Mouse (Mus musculus): ENCODE measurements around the gene Eci1. TPM values are rescaled to one million over a fixed set of nuclear protein-coding genes. Genes with fewer than 3 reads are reported as not detected.

Eci1 gene
- total RNA-seq (2023) = 10 to 100 TPM; 11.5 to 14.1 TPM

DNA sequence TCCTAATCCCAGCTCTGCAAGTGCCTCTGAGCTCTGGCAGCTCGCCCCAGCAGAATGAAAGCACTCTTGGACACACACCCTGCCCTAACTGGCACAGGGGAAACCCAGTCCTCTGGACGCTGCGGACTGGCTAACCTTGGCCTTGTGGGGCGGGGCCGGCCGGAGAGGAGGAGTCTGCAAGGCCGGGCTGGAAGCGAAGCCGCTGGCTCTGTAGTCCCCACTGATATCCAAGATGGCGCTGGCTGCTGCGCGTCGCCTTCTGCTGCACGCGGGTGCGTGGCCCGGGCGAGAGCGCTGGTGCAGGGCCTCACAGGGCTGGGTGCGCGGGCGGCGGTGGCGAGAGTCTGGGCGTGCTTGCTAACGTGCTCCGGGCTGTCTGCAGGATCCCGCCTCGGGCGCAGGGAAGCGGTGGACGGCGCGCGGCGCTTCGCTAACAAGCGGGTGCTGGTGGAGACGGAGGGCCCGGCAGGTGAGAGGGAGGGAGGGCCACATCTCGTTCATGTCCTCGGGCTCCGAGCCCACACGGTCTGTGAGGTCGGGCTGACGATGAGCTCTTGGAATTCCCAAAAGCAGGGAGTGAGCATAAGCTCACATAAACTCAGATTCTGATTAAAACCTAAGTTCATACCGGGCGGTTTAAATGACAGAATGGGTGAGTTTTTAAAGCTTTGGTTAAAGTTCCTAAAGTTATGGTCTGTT, at the start of gene Eci1:
Gene Eci1 (plus strand): TSS at position 171 of the 699 bp plus-strand sequence.

DNA sequence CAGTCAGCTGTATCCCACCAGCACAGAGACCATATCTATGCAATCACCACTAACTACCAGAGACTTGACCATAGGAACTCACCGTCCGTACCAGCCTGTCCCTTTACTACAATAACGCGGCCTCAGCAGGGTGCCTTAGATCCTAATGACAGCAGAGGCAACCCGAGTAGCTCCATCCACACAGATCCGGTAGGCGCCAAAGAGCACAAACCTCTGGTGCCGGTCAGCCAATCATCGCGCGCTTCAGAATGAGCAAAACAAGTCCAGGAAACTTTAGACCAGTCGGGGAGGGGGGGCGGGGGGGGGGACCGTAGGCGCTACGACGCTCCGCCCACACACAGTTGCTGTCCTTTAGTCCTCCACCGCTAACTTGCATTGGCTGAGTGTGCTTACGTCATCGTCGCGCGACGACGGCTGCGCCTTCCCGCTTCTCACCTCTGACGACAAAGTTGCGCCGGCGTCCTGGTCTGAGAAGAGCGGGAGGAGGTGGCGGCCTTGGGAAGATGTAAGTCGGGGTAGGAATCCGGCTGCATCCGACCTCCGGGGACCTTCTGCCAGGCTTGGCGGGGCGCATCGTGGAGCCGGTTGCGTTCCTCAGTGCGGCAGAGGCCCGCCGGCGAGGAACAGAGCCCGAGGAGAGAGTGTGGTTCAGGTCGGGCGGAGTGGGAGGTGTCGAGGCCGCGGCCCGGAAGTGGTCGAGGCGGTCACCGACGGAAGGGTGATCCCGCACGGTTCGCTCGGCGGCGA, 12.0 kb upstream of the Eci1 start, which contains the start of gene Rnps1:
Gene Rnps1 (plus strand): TSS at position 336 of the 747 bp plus-strand sequence.

DNA sequence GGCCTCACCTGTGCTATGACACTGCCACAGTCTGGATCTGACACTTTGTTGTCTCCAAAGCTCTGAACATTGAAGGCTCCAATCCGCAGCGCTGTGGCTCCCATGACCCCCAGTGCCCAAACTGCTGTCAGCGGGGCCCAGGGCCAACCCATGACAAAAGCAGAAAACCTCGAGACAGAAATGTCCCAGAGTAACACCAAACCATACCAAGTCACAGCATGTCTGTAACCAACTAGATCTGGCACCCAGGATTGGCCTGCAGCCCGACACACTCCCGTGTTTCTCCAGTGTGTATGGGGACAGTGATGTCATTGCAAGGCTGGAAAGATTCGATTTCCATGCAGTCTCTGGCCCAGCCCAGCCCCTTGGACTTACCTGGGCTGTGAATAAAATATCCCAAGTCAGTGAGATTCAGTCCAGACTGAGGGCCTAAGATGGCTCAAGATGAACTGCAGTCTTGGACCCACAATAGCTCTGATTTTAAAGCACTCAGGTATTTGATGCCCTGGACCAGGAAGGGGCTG, 16.3 kb downstream of the Eci1 start, which contains the start of gene Dnase1l2:
Gene Dnase1l2 (minus strand): TSS at position 474 of the 524 bp plus-strand sequence.

DNA sequence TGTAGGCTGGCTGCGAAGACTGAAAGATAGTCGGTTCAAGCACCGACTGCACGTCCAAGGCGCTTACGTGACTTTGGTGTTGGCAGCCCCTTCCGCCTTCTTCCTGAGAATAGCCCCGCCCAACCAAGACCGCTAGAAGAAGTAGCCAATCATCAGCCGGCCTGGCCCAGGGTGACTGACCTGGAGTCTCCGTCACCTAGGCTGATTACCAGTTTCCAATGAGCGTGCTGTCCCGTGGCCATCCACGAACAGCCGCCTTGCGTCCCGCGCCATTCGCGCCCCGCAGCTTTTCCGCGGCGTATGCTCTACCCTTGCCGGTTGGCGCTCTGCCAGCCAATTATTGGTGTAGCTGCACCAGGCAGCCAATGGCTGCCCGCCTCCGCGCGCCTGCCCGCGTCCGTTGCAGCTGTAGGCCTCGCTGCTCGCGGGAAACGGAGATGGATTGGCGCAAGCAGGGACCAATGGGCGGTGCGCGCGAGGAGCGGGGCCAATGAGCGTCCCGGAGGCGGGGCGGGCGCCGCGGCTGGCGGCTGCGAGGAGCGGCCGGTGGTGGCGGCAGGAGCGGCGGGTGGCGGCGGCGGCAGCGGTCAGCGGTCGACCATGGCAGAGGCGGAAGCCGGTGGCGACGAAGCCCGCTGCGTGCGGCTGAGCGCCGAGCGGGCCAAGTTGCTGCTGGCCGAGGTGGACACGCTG, 43.6 kb downstream of the Eci1 start, which contains the start of the genes E4f1 and Pgp:
Gene E4f1 (minus strand): TSS at position 404 of the 693 bp plus-strand sequence.
Gene Pgp (plus strand): TSS at position 483 of the 693 bp plus-strand sequence.

DNA sequence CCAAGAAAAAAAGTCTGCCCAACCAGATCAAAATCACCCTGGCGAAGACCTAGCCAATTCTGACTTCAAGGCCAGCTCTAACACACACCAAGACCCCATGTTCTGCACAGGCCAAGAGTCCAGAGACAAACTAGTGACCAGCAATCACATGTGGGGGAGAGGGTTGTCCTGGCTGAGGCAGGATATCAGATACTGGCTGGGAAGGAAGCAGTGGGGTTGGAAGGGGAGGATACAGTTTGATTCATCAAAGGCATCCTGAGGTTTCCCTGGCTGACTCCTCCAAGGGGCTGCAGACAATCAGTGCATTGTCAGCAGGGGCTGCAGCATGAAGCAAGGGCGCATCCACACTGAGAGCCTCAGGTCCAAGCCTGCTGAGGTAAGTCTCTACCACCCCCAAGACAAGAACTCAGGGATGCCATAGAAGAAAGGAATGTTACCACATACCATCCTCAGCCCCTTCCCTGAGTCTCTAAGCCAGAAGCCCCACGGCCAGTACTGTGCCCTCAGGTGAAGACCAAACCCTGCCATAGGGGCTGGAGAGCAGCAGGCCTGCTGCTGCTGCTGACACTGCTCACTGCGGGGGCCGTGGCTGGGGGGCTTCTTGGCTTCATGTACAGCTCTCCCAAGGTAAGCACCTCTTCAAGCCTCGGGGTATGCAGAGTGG, 47.3 kb downstream of the Eci1 start, which contains the start of gene Bricd5:
Gene Bricd5 (plus strand): TSS at position 273 of the 664 bp plus-strand sequence.

DNA sequence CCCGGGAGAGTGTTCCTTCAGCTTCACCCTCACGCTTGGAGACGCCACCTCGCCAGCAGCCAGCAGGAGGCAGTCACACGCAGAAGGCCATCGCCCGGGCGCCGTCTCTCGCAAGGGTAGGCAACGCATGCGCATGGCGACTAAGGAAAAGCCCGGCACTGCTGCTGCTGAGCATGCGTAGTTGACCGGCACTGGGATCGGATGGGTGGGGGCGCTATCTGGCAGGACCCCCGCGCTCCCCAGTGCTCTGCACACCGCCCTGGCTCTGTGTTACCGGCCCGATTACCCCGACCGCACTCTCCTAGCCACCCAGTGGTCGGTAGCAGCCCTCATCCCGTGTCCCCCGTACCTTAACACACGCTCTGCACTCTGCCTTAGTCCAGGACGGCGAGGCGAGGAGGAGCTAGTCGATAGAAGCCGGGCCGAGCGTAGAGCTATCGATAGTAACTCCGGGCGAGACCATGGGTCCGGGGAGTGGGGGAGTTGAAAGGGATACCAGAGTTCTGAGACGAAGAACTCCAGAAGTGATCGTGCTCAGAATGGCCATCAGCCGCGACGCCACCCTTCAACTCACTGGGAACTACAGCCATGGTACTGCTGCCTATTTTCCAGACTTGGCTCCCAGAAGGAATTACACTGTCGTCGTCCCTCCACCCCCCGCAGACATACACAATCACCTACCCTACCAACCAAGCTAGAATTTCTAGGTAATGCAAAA, 52.4 kb downstream of the Eci1 start, which contains the start of gene Mlst8:
Gene Mlst8 (minus strand): TSS at position 416 of the 718 bp plus-strand sequence.

DNA sequence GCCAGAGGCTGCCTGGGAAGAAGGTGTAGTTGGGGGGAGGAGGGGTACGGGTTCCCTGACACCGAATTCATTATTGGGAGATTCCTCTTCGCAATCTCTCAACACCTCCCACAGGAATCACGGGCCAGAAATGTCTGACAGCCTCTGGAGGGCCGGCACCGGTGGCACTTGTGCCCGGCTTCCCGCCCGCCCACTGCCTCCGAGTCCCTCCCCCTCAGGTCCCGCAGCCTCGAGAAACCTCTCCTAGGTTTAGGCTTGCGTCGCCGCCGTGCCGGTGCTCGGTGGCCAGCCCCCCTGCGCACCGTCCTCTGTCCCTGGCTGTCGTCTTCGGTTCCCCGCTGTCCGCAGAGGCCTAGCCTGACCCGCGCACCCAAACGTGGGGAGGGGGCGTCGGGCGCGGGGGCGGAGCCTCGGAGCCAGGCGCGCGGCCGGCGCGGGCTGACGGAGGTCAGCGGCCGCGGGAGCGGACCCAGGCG, 61.8 kb downstream of the Eci1 start, which contains the start of gene Caskin1:
Gene Caskin1 (plus strand): TSS at position 416 of the 476 bp plus-strand sequence.

Other genes with a start within 250 kb of the Eci1 start
- 10 to 100 TPM; 11.8 to 15.1 TPM for gene Tbc1d24, start 221.1 kb upstream of the Eci1 start, total RNA-seq (2023)
- gene Ntn3, start 217.1 kb upstream of the Eci1 start, total RNA-seq (2023) = under 1 TPM; 0.24 to 0.49 TPM
- 1 to 10 TPM; 8.8 to 9.9 TPM for gene Tedc2, start 205.8 kb upstream of the Eci1 start, total RNA-seq (2023)
- 10 to 100 TPM; 44.1 to 49.2 TPM for gene Ccnf, start 175.2 kb upstream of the Eci1 start, total RNA-seq (2023)
- gene Abca17, start 75.6 kb upstream of the Eci1 start, total RNA-seq (2023) = under 1 TPM in 1 of 2 experiments, not detected in 1; 0.07 TPM
- gene Abca3, start 74.7 kb upstream of the Eci1 start, total RNA-seq (2023) = 10 to 100 TPM; 37.7 to 42.7 TPM
- 10 to 100 TPM; 61.6 to 70.5 TPM for gene Rnps1, start 12.1 kb upstream of the Eci1 start, total RNA-seq (2023)
- 1 to 10 TPM; 2.0 to 2.3 TPM for gene Dnase1l2, start 16.5 kb downstream of the Eci1 start, total RNA-seq (2023)
- gene E4f1, start 43.7 kb downstream of the Eci1 start, total RNA-seq (2023) = 10 to 100 TPM; 31.8 to 42.2 TPM
- 10 to 100 TPM; 24.7 to 26.6 TPM for gene Pgp, start 43.8 kb downstream of the Eci1 start, total RNA-seq (2023)
- not detected for gene Bricd5, start 47.2 kb downstream of the Eci1 start, total RNA-seq (2023)
- 10 to 100 TPM; 42.8 to 46.1 TPM for gene Mlst8, start 52.4 kb downstream of the Eci1 start, total RNA-seq (2023)
- not detected for gene Caskin1, start 62.0 kb downstream of the Eci1 start, total RNA-seq (2023)
- 100 to 1,000 TPM; 132 to 134 TPM for gene Traf7, start 101.3 kb downstream of the Eci1 start, total RNA-seq (2023)
- 1 to 10 TPM in 1 of 2 experiments, under 1 TPM in 1; 0.95 to 1.1 TPM for gene Rab26, start 107.6 kb downstream of the Eci1 start, total RNA-seq (2023)
- 10 to 100 TPM; 16.1 to 22.7 TPM for gene Pkd1, start 123.2 kb downstream of the Eci1 start, total RNA-seq (2023)
- gene Tsc2, start 206.0 kb downstream of the Eci1 start, total RNA-seq (2023) = 10 to 100 TPM; 54.4 to 55.6 TPM
- gene Nthl1, start 206.0 kb downstream of the Eci1 start, total RNA-seq (2023) = 1 to 10 TPM; 1.3 to 2.5 TPM
- gene Slc9a3r2, start 223.7 kb downstream of the Eci1 start, total RNA-seq (2023) = 1 to 10 TPM; 2.1 to 3.1 TPM
- gene Npw, start 231.8 kb downstream of the Eci1 start, total RNA-seq (2023) = not detected
- gene Zfp598, start 243.0 kb downstream of the Eci1 start, total RNA-seq (2023) = 10 to 100 TPM; 27.1 to 28.0 TPM